Mouse (Mus musculus) embryonic fibroblast, embryonic 13.5 days (primary cell): ENCODE data around the gene Twistnb.

Source experiments
- CTCF ChIP-seq: IDR thresholded peaks from 2 replicates; pipeline ENCODE4 v1.5.1; 2011; ENCODE audit warnings: mild to moderate bottlenecking, control low read depth, low read length, moderate library complexity, borderline replicate concordance; ENCODE audit not compliant: insufficient read depth
- POLR2A ChIP-seq: IDR thresholded peaks from 2 replicates; pipeline ENCODE4 v1.6.1; 2011; ENCODE audit warnings: low read depth, mild to moderate bottlenecking, control low read depth, low read length, moderate library complexity

DNA sequence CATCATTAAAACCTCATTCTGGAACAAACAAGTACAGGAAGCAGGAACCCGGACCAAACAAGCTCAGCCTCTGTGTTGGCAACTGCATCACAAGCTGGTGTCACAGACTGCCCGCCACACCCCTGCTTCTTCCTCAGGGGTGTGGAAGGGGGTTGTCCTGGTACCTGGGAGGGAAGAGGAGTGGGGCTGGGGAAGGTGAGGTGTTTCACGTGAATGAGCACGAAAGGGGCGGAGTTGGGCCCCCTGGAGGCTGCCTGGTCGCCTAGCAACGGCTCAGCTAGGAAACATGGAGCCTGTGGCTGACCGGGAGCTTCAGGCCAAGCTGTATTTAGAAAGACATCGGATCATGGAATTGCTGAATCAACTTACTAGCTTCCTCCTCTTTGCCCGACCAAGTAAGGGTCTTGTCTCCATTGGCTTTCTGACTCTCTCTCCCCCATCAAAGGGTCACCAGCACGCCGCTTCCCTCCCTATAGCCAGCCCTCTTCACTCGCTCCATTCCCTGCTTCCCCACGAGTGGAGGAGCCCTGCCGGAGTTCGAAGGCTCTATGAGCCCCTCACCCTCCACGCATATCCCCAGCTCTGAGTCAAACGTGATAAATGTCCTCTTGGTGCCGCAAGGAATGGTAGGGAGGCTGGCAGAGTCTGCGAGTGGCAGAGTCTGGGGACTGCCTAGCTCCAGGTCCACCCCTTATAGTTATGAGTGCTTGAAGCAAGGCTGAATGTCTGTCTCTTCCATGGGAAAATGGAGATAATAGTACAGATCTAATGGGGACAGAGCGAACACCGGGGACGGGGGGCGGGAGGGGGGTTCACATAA is 34.4 kb upstream of the Twistnb start, which contains the start of gene Efcab10:
- TF ChIP-seq POLR2A = no peak
- TF ChIP-seq CTCF = no peak
